Mouse (Mus musculus) liver, embryonic 14.5 days (tissue): Measurements from ENCODE around the gene Npcd.

Source experiments
- CTCF ChIP-seq: IDR thresholded peaks from 2 replicates; pipeline ENCODE4 v1.5.1; 2016; ENCODE audit warnings: antibody characterized with exemption, low read depth, control low read depth
- EP300 ChIP-seq: IDR thresholded peaks from 2 replicates; pipeline ENCODE4 v1.6.1; 2016; ENCODE audit warnings: antibody characterized with exemption, low read depth

GRCm38 (mm10) chr15:79875261-79875995, 41.4 kb upstream of the Npcd start:
- TF ChIP-seq CTCF (no peak), EP300 (no peak)
